Mouse (Mus musculus): ENCODE measurements at regions not wholly inside any gene's neighbourhood (a gene's known extent, or its start where the extent isn't known, plus 50 kb on each side); places are given as distances from the start of the nearest gene placed in this dataset.
A peak's percentile ranks its signal among the peaks of the same experiment; 100 is the strongest.

GRCm38 (mm10) chr15:62064399-62064798 lies 1141.6 kb upstream of the A1bg start:
- DNase-seq (ENCODE audit: low spot score in 2 of 2) = no peak

- no peak for DNase-seq (ENCODE audit: low spot score in 2 of 2)
Measured at GRCm38 (mm10) chr15:62057449-62057848, 1134.6 kb upstream of the A1bg start.

- DNase-seq (ENCODE audit: low spot score in 2 of 2) = no peak
Measured at GRCm38 (mm10) chr15:62056889-62057288, 1134.1 kb upstream of the A1bg start.

- no peak for DNase-seq (ENCODE audit: low spot score in 2 of 2)
Measured at GRCm38 (mm10) chr15:62056401-62056800, 1133.6 kb upstream of the A1bg start.

GRCm38 (mm10) chr15:62055011-62055410 lies 1132.2 kb upstream of the A1bg start:
- DNase-seq (ENCODE audit: low spot score in 2 of 2) = no peak

- no peak for DNase-seq (ENCODE audit: low spot score in 2 of 2)
Measured at GRCm38 (mm10) chr15:62053420-62054239, 1130.8 kb upstream of the A1bg start.

- no peak for DNase-seq (ENCODE audit: low spot score in 2 of 2)
Measured at GRCm38 (mm10) chr15:62049416-62049815, 1126.6 kb upstream of the A1bg start.

GRCm38 (mm10) chr15:62048981-62049380 lies 1126.2 kb upstream of the A1bg start:
- no peak for DNase-seq (ENCODE audit: low spot score in 2 of 2)

GRCm38 (mm10) chr15:62046276-62046675 lies 1123.5 kb upstream of the A1bg start:
- DNase-seq (ENCODE audit: low spot score in 2 of 2) = no peak

GRCm38 (mm10) chr15:62044654-62045335 lies 1122.0 kb upstream of the A1bg start:
- DNase-seq (ENCODE audit: low spot score in 2 of 2) = no peak

GRCm38 (mm10) chr15:62043617-62044392 lies 1121.0 kb upstream of the A1bg start:
- peak in 1 of 2 experiments; percentile 43 for DNase-seq (ENCODE audit: low spot score in 2 of 2)

GRCm38 (mm10) chr15:62042924-62043504 lies 1120.2 kb upstream of the A1bg start:
- DNase-seq (ENCODE audit: low spot score in 2 of 2) = no peak

Data from right cerebral cortex, postnatal 36 days (tissue).